Mouse (Mus musculus) hindbrain, embryonic 13.5 days (tissue): ENCODE data around the gene Hsf3. TPM values are rescaled to one million over a fixed set of nuclear protein-coding genes. Genes with fewer than 3 reads are reported as not detected.

Source experiments
- polyA plus RNA-seq: library from polyadenylated mRNA; unstranded; fragments of >200 nt; fragmentation: Nextera tagmentation; extraction: Ambion mirVana; gene quantifications from 2 replicates; pipeline ENCODE4 v1.2.1, GENCODE M21; 2015

Gene Hsf3
- polyA plus RNA-seq, 1 experiment from 2014 or later = not detected

Other genes starting within 250 kb of the Hsf3 start
- gene Vsig4, start 162.9 kb downstream of the Hsf3 start, polyA plus RNA-seq = not detected in 2 replicates
- gene Heph, start 935 bp downstream of the Hsf3 start, polyA plus RNA-seq = 5.7 and 6.1 TPM in 2 replicates